Mouse (Mus musculus) heart, adult 2 months (tissue): ENCODE measurements around the gene Vps25.

Experiments
- CTCF ChIP-seq: fragments of 200-600 bp; IDR thresholded peaks from 2 replicates; pipeline ENCODE4 v1.8.1; 2022; ENCODE audit warnings: antibody characterized with exemption, mild to moderate bottlenecking, moderate library complexity
- POLR2A ChIP-seq: fragments of 200-500 bp; IDR thresholded peaks from 2 replicates; pipeline ENCODE4 v1.6.1; 2011; ENCODE audit warnings: mild to moderate bottlenecking, low read depth, low read length, control low read depth; ENCODE audit not compliant: insufficient read depth

- no peak for TF ChIP-seq POLR2A
- TF ChIP-seq CTCF: no peak
These were observed 35.0 kb upstream of the Vps25 start for GRCm38 (mm10) chr11:101218436-101219055.
